Mouse (Mus musculus) small intestine, adult 2 months (tissue): ENCODE data around the gene Map4k1.

Experiments used
- CTCF ChIP-seq: fragments of 200-500 bp; IDR thresholded peaks from 2 replicates; pipeline ENCODE4 v1.5.1; 2012; ENCODE audit warnings: low read depth, mild to moderate bottlenecking, control low read depth, inconsistent platforms, low read length, moderate library complexity, mixed read lengths; ENCODE audit not compliant: insufficient replicate concordance, insufficient read length; ENCODE audit errors: extremely low read depth
- POLR2A ChIP-seq: fragments of 200-500 bp; IDR thresholded peaks from 2 replicates; pipeline ENCODE4 v1.6.1; 2012; ENCODE audit warnings: low read depth, mild to moderate bottlenecking, control low read depth, inconsistent platforms, low read length, moderate library complexity

- TF ChIP-seq POLR2A = no peak
- no peak for TF ChIP-seq CTCF
These were observed 19.1 kb downstream of the Map4k1 start for GRCm38 (mm10) chr7:29000651-29001605.
